Mouse (Mus musculus) stomach, postnatal 0 days (tissue): ENCODE data around the gene Ddc.

Experiments used
- CTCF ChIP-seq: IDR thresholded peaks from 2 replicates; pipeline ENCODE4 v1.5.1; 2016; ENCODE audit warnings: antibody characterized with exemption, low read depth, mild to moderate bottlenecking, moderate library complexity
- EP300 ChIP-seq: optimal IDR thresholded peaks from 2 replicates; pipeline ENCODE3; 2016; ENCODE audit warnings: antibody characterized with exemption

GRCm38 (mm10) chr11:11824970-11825635 is 72.8 kb downstream of the Ddc start:
- TF ChIP-seq CTCF (no peak), EP300 (no peak)
